Mouse (Mus musculus) C2C12 (cell line): Measurements from ENCODE around the gene Nptxr. TPM values are rescaled to one million over a fixed set of nuclear protein-coding genes. Genes with fewer than 3 reads are reported as not detected.

Source experiments
- H3K27me3 ChIP-seq: one replicate; pipeline ENCODE4 v1.6.1; 2011; ENCODE audit not compliant: control insufficient read depth, insufficient read depth, insufficient read length
- H3K36me3 ChIP-seq: one replicate; pipeline ENCODE4 v1.6.1; 2011; ENCODE audit not compliant: control insufficient read depth, insufficient read depth
- H3K4me3 ChIP-seq: one replicate; pipeline ENCODE4 v1.5.1; 2011; ENCODE audit warnings: mild to moderate bottlenecking, control low read depth; ENCODE audit not compliant: poor library complexity, insufficient read depth, severe bottlenecking
- H3K79me2 ChIP-seq: one replicate; pipeline ENCODE4 v1.6.1; 2011; ENCODE audit not compliant: control insufficient read depth, insufficient read depth
- H3K79me3 ChIP-seq: one replicate; pipeline ENCODE4 v1.6.1; 2011; ENCODE audit warnings: low read depth, control low read depth
- H3ac ChIP-seq: one replicate; pipeline ENCODE3; 2011; ENCODE audit warnings: low read depth; ENCODE audit not compliant: control insufficient read depth, insufficient read length
- CEBPB ChIP-seq: IDR thresholded peaks from one replicate; pipeline ENCODE4 v1.6.1; 2011; ENCODE audit warnings: low read depth, mild to moderate bottlenecking, control low read depth, moderate library complexity
- CTCF ChIP-seq: IDR thresholded peaks from one replicate; pipeline ENCODE4 v1.5.1; 2011; ENCODE audit not compliant: control insufficient read depth, insufficient read depth, insufficient read length
- FOSL1 ChIP-seq: IDR thresholded peaks from one replicate; pipeline ENCODE4 v1.8.0; 2011; ENCODE audit warnings: mild to moderate bottlenecking, low read length; ENCODE audit not compliant: poor library complexity, insufficient read depth, severe bottlenecking
- MAX ChIP-seq: IDR thresholded peaks from one replicate; pipeline ENCODE4 v1.6.1; 2011; ENCODE audit warnings: mild to moderate bottlenecking, control low read depth
- MYOD1 ChIP-seq: IDR thresholded peaks from one replicate; pipeline ENCODE4 v1.6.1; 2011; ENCODE audit warnings: low read depth; ENCODE audit not compliant: control insufficient read depth, insufficient read length
- MYOG ChIP-seq: IDR thresholded peaks from one replicate; pipeline ENCODE4 v1.6.1; 2011; ENCODE audit not compliant: control insufficient read depth, insufficient read length; ENCODE audit errors: extremely low read depth
- USF1 ChIP-seq: IDR thresholded peaks from one replicate; pipeline ENCODE4 v1.6.1; 2011; ENCODE audit warnings: low read depth, mild to moderate bottlenecking, control low read depth, moderate library complexity
- polyA plus RNA-seq: library from polyadenylated mRNA; unstranded; fragments of >200 nt; fragmentation: generic; extraction: Trizol; gene quantifications from one replicate; pipeline ENCODE4 v1.2.1, GENCODE M21; 2012; ENCODE audit warnings: missing spikeins

Gene Nptxr
- polyA plus RNA-seq, 1 experiment = 26.6 TPM

- Histone ChIP-seq H3K27me3 (no peaks in the 10 kb centered on the region), H3K36me3 (peaks cover 19% of the 10 kb centered on the region), H3K79me2 (peaks cover 2% of the 10 kb centered on the region), H3ac (no peak overlapping the region), H3K79me3 (no peaks in the 10 kb centered on the region), H3K4me3 (no peak overlapping the region)
- no peak for TF ChIP-seq MAX
- TF ChIP-seq MYOG = no peak
- TF ChIP-seq CTCF = no peak
- TF ChIP-seq CEBPB = no peak
- TF ChIP-seq FOSL1 = no peak
- TF ChIP-seq USF1 = no peak
- no peak for TF ChIP-seq MYOD1
Observed at GRCm38 (mm10) chr15:79790111-79790510, 14.5 kb downstream of the Nptxr start.

GRCm38 (mm10) chr15:79787815-79788214 is 16.8 kb downstream of the Nptxr start:
- H3K79me2 ChIP-seq = no peaks in the 10 kb centered on the region
- no peak overlapping the region for H3K4me3 ChIP-seq
- no peaks in the 10 kb centered on the region for H3K27me3 ChIP-seq
- H3K36me3 ChIP-seq = peaks cover 15% of the 10 kb centered on the region
- TF ChIP-seq CTCF = no peak
- TF ChIP-seq MYOD1 = no peak
- no peak for TF ChIP-seq CEBPB
- TF ChIP-seq FOSL1 = no peak
- TF ChIP-seq MYOG = no peak
- no peak for TF ChIP-seq MAX
- no peak for TF ChIP-seq USF1
- no peak overlapping the region for H3ac ChIP-seq
- H3K79me3 ChIP-seq = no peaks in the 10 kb centered on the region

GRCm38 (mm10) chr15:79785056-79785455 is 19.5 kb downstream of the Nptxr start:
- Histone ChIP-seq H3K79me2 (no peaks in the 10 kb centered on the region), H3K27me3 (peaks cover 13% of the 10 kb centered on the region), H3K79me3 (no peaks in the 10 kb centered on the region), H3ac (no peak overlapping the region), H3K36me3 (no peaks in the 10 kb centered on the region), H3K4me3 (no peak overlapping the region)
- TF ChIP-seq FOSL1 (no peak), MYOG (no peak), CTCF (no peak), USF1 (no peak), CEBPB (no peak), MAX (no peak), MYOD1 (no peak)

GRCm38 (mm10) chr15:79777749-79778148 is 26.8 kb downstream of the Nptxr start, which contains the start of gene Dnal4:
Gene Dnal4, minus strand, starts transcription at chr15:79777849.
- Histone ChIP-seq H3K36me3 (no peaks in the 10 kb centered on the region), H3K4me3 (no peak within 1 kb of the TSS), H3K79me3 (no peaks in the 10 kb centered on the region), H3K79me2 (peaks cover 10% of the 10 kb centered on the region), H3ac (no peak within 1 kb of the TSS), H3K27me3 (peaks cover 13% of the 10 kb centered on the region)
- TF ChIP-seq MYOG (no peak), CEBPB (no peak), MAX (no peak), USF1 (no peak)

GRCm38 (mm10) chr15:79775662-79776061 is 28.9 kb downstream of the Nptxr start:
- Histone ChIP-seq H3ac (no peak overlapping the region), H3K27me3 (no peaks in the 10 kb centered on the region), H3K79me2 (peaks cover 23% of the 10 kb centered on the region), H3K4me3 (no peak overlapping the region), H3K36me3 (no peaks in the 10 kb centered on the region), H3K79me3 (peaks cover 2% of the 10 kb centered on the region)
- TF ChIP-seq FOSL1 = no peak

- Histone ChIP-seq H3K36me3 (no peaks in the 10 kb centered on the region), H3K79me2 (peaks cover 34% of the 10 kb centered on the region), H3K4me3 (peak overlapping the region; percentile 62), H3K79me3 (peaks cover 2% of the 10 kb centered on the region), H3K27me3 (no peaks in the 10 kb centered on the region), H3ac (peak overlapping the region; percentile 81)
- TF ChIP-seq MYOD1 = no peak
- TF ChIP-seq MAX = peak; percentile 98
Observed at GRCm38 (mm10) chr15:79774117-79775027, 30.2 kb downstream of the Nptxr start.
